Mouse (Mus musculus): ENCODE data around the gene Mterf1a. TPM values are rescaled to one million over a fixed set of nuclear protein-coding genes. Genes with fewer than 3 reads are reported as not detected.
"Not testable (repeated sequence)": the region's sequence is repeated elsewhere in the genome, so short reads cannot be mapped to it uniquely, and the experiment has no call there.

The Mterf1a gene
- total RNA-seq (2014; rRNA removed) = 1.6 and 2.0 TPM in 2 replicates
- 3.4 and 3.9 TPM in 2 replicates for polyA plus RNA-seq (2015; fragmentation: Nextera tagmentation; extraction: Ambion mirVana)

GRCm38 (mm10) chr5:3893459-3894293 lies at the start of gene Mterf1a:
TSS of gene Mterf1a (minus strand) at chr5:3893933.
- H3K36me3 ChIP-seq (ENCODE audit: insufficient read depth, low read length); H3K4me1 ChIP-seq (ENCODE audit: insufficient read depth, low read length); H3K27me3 ChIP-seq (ENCODE audit: insufficient read depth, low read length); H3K27ac ChIP-seq; DNase-seq (ENCODE audit: low spot score); H3K9me3 ChIP-seq (ENCODE audit: low read length): not testable (repeated sequence)
- peak within 1 kb of the TSS; percentile 73 for H3K4me2 ChIP-seq (ENCODE audit: low read depth, low read length)
- peak within 1 kb of the TSS; percentile 41; the same call in 1 of the 2 replicates for H3K9ac ChIP-seq (replicated peaks; ENCODE audit: low read length)
- H3K4me3 ChIP-seq (ENCODE audit: low read length) = peak within 1 kb of the TSS; percentile 44
- 0 out of 2 replicates have a peak, but pooled peaks have one; percentile 5 for TF ChIP-seq CTCF (IDR thresholded peaks at IDR 0.05; ENCODE audit: low read depth)
- ATAC-seq = peak; percentile 100
- WGBS = 2% methylated on average over 4 of the region's 47 CpGs

DNA sequence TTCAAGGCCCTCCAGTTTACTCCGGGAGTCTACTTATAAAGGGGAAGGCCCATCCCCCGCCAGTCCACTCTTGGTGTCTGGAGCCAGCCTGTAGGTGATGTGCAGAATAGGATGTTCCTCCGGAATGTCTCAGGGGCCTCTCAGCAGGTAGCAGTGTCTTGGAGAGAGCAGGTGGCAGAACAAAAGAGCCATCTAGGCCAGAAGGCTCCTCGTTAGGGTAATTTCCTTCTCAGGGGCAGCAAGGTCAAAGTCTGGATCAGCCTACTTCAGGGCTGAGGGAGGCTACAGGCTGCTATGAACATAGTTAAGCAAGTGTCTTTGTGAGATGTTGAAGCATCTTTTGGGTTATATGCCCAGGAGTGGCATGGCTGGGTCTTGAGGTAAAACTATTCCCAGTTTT lies 49.4 kb upstream of the Mterf1a start:
- WGBS = 53% methylated on average over 4 of the region's 4 CpGs
- H3K9ac ChIP-seq (replicated peaks; ENCODE audit: low read length); H3K4me3 ChIP-seq (ENCODE audit: low read length); H3K4me1 ChIP-seq (ENCODE audit: insufficient read depth, low read length); ATAC-seq; H3K4me2 ChIP-seq (ENCODE audit: low read depth, low read length); H3K9me3 ChIP-seq (ENCODE audit: low read length); H3K27me3 ChIP-seq (ENCODE audit: insufficient read depth, low read length); H3K27ac ChIP-seq; H3K36me3 ChIP-seq (ENCODE audit: insufficient read depth, low read length); DNase-seq (ENCODE audit: low spot score): not testable (repeated sequence)

GRCm38 (mm10) chr5:3941240-3941639 lies 47.5 kb upstream of the Mterf1a start:
- Histone ChIP-seq H3K4me1 (ENCODE audit: insufficient read depth, low read length) (no peaks in the 10 kb centered on the region), H3K4me3 (ENCODE audit: low read length) (no peak overlapping the region), H3K27me3 (ENCODE audit: insufficient read depth, low read length) (no peaks in the 10 kb centered on the region), H3K27ac (no peak overlapping the region), H3K36me3 (ENCODE audit: insufficient read depth, low read length) (no peaks in the 10 kb centered on the region), H3K9me3 (ENCODE audit: low read length) (no peaks in the 10 kb centered on the region), H3K4me2 (ENCODE audit: low read depth, low read length) (no peak overlapping the region), H3K9ac (replicated peaks; ENCODE audit: low read length) (no peak overlapping the region)
- 95% methylated on average over 2 of the region's 2 CpGs for WGBS
- no peak for ATAC-seq
- TF ChIP-seq CTCF (IDR thresholded peaks at IDR 0.05; ENCODE audit: low read depth) = no peak
- no peak for DNase-seq (ENCODE audit: low spot score)

GRCm38 (mm10) chr5:3939335-3939734 lies 45.6 kb upstream of the Mterf1a start:
- DNase-seq (ENCODE audit: low spot score) (no peak), ATAC-seq (no peak)
- no peak overlapping the region for H3K4me2 ChIP-seq (ENCODE audit: low read depth, low read length)
- H3K9ac ChIP-seq (replicated peaks; ENCODE audit: low read length) = no peak overlapping the region
- TF ChIP-seq CTCF (IDR thresholded peaks at IDR 0.05; ENCODE audit: low read depth) = no peak
- no peak overlapping the region for H3K4me3 ChIP-seq (ENCODE audit: low read length)
- no peaks in the 10 kb centered on the region for H3K9me3 ChIP-seq (ENCODE audit: low read length)
- no peaks in the 10 kb centered on the region for H3K36me3 ChIP-seq (ENCODE audit: insufficient read depth, low read length)
- no peaks in the 10 kb centered on the region for H3K27me3 ChIP-seq (ENCODE audit: insufficient read depth, low read length)
- no peak overlapping the region for H3K27ac ChIP-seq
- 97% methylated on average over 5 of the region's 5 CpGs for WGBS
- no peaks in the 10 kb centered on the region for H3K4me1 ChIP-seq (ENCODE audit: insufficient read depth, low read length)

GRCm38 (mm10) chr5:3938905-3939304 lies 45.2 kb upstream of the Mterf1a start:
- no peaks in the 10 kb centered on the region for H3K4me1 ChIP-seq (ENCODE audit: insufficient read depth, low read length)
- WGBS = 100% methylated on average over 3 of the region's 3 CpGs
- no peak overlapping the region for H3K4me2 ChIP-seq (ENCODE audit: low read depth, low read length)
- H3K27ac ChIP-seq = no peak overlapping the region
- H3K4me3 ChIP-seq (ENCODE audit: low read length) = no peak overlapping the region
- no peaks in the 10 kb centered on the region for H3K9me3 ChIP-seq (ENCODE audit: low read length)
- H3K36me3 ChIP-seq (ENCODE audit: insufficient read depth, low read length) = no peaks in the 10 kb centered on the region
- no peak overlapping the region for H3K9ac ChIP-seq (replicated peaks; ENCODE audit: low read length)
- no peak for DNase-seq (ENCODE audit: low spot score)
- no peaks in the 10 kb centered on the region for H3K27me3 ChIP-seq (ENCODE audit: insufficient read depth, low read length)
- ATAC-seq = no peak
- no peak for TF ChIP-seq CTCF (IDR thresholded peaks at IDR 0.05; ENCODE audit: low read depth)

GRCm38 (mm10) chr5:3935778-3936554 lies 42.2 kb upstream of the Mterf1a start:
- TF ChIP-seq CTCF (IDR thresholded peaks at IDR 0.05; ENCODE audit: low read depth) = no peak
- WGBS = 87% methylated on average over 8 of the region's 8 CpGs
- no peak overlapping the region for H3K4me2 ChIP-seq (ENCODE audit: low read depth, low read length)
- H3K9me3 ChIP-seq (ENCODE audit: low read length) = no peaks in the 10 kb centered on the region
- H3K27me3 ChIP-seq (ENCODE audit: insufficient read depth, low read length) = no peaks in the 10 kb centered on the region
- no peak overlapping the region for H3K9ac ChIP-seq (replicated peaks; ENCODE audit: low read length)
- ATAC-seq (no peak), DNase-seq (ENCODE audit: low spot score) (no peak)
- no peak overlapping the region for H3K27ac ChIP-seq
- H3K4me1 ChIP-seq (ENCODE audit: insufficient read depth, low read length) = no peaks in the 10 kb centered on the region
- H3K4me3 ChIP-seq (ENCODE audit: low read length) = no peak overlapping the region
- no peaks in the 10 kb centered on the region for H3K36me3 ChIP-seq (ENCODE audit: insufficient read depth, low read length)
